Mouse (Mus musculus) cerebellum, postnatal 10 days (tissue): Measurements from ENCODE around the gene Tssc4.

Experiments
- DNase-seq, 2 experiments: peaks; one replicate each; pipeline ENCODE4 v3.0.0; 2021; ENCODE audit warnings: mixed read lengths in 2 of 2

The Tssc4 gene

DNA sequence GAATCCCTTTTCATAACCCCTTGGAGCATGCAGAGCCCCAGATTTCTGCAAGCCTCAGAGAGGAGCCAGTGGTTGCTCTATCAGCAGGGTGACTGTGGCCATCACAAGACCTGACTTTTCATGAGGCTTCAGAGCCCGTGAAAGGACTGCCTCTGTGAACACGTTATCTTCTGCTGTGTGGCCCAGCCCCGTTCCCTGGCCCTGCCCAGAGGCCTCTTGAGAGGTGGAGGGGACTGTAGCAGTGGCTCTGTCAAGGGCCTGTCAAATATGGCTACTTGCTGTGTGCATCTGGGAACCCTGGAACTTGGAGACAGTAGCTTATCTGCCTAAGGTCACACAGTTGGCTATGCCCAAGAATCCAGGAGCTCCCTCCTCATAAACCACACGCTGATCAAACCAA, 42.7 kb downstream of the Tssc4 start:
- no peak for DNase-seq

DNA sequence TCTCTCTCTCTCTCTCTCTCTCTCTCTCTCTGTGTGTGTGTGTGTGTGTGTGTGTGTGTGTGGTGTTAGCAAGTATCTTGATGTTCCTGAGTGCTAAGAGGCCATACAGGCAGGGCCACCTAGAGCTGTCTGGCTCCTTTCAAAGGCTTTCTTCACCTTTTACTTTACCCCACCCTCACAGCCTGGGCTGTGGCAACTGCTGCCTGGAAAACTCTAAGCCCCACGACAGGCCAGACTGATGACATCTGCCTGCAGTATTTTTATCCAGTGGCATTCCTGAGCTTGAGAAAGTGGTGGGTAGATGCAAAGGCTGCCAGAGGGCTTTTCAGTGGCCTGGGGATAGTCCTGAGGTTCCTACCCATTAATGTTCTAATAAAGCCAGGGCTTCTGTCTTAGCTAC, 43.3 kb downstream of the Tssc4 start:
- DNase-seq: no peak

DNA sequence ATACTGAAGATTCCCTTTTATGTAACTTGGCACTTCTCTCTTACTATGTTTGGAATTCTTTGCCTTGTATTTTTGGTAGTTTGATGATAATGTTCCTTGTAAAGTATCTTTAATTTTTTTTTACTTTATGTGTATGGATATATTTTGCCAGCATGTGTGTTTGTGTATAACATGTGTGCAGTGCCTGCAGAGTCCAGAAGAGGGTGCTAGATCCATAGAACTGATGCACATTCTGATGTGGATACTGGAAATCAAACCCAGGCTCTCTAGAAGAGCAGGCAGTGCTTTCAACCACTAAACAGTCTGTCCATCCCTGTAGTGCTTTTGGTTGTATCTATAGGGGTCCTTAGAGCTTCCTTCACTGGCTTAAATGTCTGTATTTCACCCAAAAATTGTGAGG, 45.7 kb downstream of the Tssc4 start:
- DNase-seq: no peak

DNA sequence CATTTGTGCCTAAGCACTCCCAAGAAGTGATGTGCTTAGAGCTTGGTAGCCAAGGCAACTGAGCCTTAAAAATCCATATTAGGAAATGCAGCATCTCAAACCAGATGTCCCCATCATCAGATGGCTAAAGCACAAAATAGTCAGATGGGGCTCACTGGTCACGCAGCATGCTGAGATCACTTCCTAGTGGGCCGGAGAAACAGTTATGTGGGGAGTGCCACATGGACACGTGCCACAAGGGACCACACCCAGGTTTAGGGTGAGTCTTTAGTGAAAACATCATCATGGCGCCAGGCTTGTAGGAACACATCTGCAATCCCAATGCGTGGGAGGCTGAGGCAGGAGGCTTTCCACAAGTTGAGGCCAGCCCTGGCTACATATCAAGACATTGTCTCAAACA, 47.5 kb downstream of the Tssc4 start:
- no peak for DNase-seq

DNA sequence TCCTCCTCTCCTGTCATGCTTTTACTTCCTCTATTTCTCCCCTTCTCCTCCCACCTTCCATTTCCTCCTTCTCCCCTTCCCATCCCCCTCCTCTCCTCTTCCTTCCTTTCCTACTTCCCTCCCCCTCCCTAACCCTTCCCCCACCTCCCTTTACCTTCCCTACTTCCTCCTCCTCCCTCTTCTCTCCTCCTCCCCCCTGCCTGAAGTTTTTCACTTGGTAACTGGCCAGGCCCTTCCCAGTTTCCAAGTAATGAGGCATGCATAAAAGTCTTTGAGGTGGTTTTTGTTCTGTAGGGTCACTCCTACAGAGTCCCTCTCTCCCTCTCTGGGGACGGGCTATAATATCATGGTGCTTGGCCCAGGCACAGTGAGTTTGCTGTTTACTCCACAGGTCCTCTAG, 50.4 kb downstream of the Tssc4 start:
- DNase-seq: no peak

DNA sequence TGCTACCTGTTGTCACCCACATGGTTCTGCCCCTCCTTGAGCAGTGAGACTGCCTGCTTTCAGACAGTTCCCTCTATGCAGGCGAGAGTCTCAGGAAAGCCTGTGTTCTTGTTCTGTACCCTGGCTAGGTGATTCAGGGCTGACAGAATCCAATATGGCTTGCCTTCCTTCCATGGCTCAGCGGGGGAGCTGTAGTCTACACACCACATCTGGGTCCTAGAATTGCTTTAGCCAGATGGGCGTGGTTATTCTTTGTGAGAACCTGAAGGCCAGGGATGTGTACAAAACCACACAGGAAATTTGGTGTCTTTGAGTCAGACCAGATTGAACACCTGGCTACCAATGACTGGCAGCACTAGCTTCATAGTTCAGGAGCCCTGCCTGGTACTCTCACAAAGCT, 50.8 kb downstream of the Tssc4 start:
- DNase-seq: no peak
